Mouse (Mus musculus): ENCODE results near the gene Hdgfl2. TPM values are rescaled to one million over a fixed set of nuclear protein-coding genes. Genes with fewer than 3 reads are reported as not detected.

The Hdgfl2 gene
- polyA plus RNA-seq, 1 experiment from 2014 or later: 121 TPM

GRCm38 (mm10) chr17:56035216-56035615 is 44.2 kb upstream of the Hdgfl2 start:
- peak overlapping the region; percentile 87 for H3K4me3 ChIP-seq (ENCODE audit: low read depth, low read length)
- peaks cover 9% of the 10 kb centered on the region for H3K4me1 ChIP-seq (ENCODE audit: control insufficient read depth, insufficient read depth, low read length)
- no peaks in the 10 kb centered on the region for H3K9me3 ChIP-seq (ENCODE audit: control insufficient read depth, low read length)
- H3K27ac ChIP-seq (ENCODE audit: low read depth, low read length): no peak overlapping the region
- no peaks in the 10 kb centered on the region; the same call in 1 of the 2 replicates for H3K36me3 ChIP-seq (ENCODE audit: control insufficient read depth, insufficient read depth, low read length)
- peak overlapping the region; percentile 66 for H3K4me2 ChIP-seq
- ATAC-seq (ENCODE audit: low FRiP score) (no peak), DNase-seq (ENCODE audit: low spot score, missing footprints) (peak; percentile 82)
- 83% methylated on average over 4 of the region's 4 CpGs for WGBS
- H3K9ac ChIP-seq (ENCODE audit: low read length): peak overlapping the region; percentile 90
- H3K27me3 ChIP-seq (ENCODE audit: control insufficient read depth, insufficient read depth, low read length): no peaks in the 10 kb centered on the region

- Histone ChIP-seq H3K9me3 (ENCODE audit: control insufficient read depth, low read length) (no peaks in the 10 kb centered on the region), H3K4me3 (ENCODE audit: low read depth, low read length) (peak within 1 kb of the TSS; percentile 87), H3K9ac (ENCODE audit: low read length) (peak within 1 kb of the TSS; percentile 90), H3K4me1 (ENCODE audit: control insufficient read depth, insufficient read depth, low read length) (peaks cover 12% of the 10 kb centered on the region), H3K4me2 (peak within 1 kb of the TSS; percentile 66), H3K27me3 (ENCODE audit: control insufficient read depth, insufficient read depth, low read length) (no peaks in the 10 kb centered on the region), H3K27ac (ENCODE audit: low read depth, low read length) (peak within 1 kb of the TSS; percentile 77), H3K36me3 (ENCODE audit: control insufficient read depth, insufficient read depth, low read length) (no peaks in the 10 kb centered on the region; the same call in 1 of the 2 replicates)
- under 1% methylated on average over 73 of the region's 74 CpGs for WGBS
- DNase-seq (ENCODE audit: low spot score, missing footprints) (peak; percentile 100), ATAC-seq (ENCODE audit: low FRiP score) (peak; percentile 89)
Observed at GRCm38 (mm10) chr17:56036176-56036900, 43.1 kb upstream of the Hdgfl2 start, which contains the start of gene Sh3gl1. Sh3gl1 (minus strand) TSS chr17:56036635.

- no peak overlapping the region for H3K27ac ChIP-seq (ENCODE audit: low read depth, low read length)
- WGBS: 40% methylated on average over 13 of the region's 13 CpGs
- peak; percentile 20 for ATAC-seq (ENCODE audit: low FRiP score)
- H3K9me3 ChIP-seq (ENCODE audit: control insufficient read depth, low read length): no peaks in the 10 kb centered on the region
- H3K4me2 ChIP-seq: peak overlapping the region; percentile 26; the same call in 1 of the 2 replicates
- peaks cover 17% of the 10 kb centered on the region for H3K4me1 ChIP-seq (ENCODE audit: control insufficient read depth, insufficient read depth, low read length)
- peak overlapping the region; percentile 10; the same call in 1 of the 2 replicates for H3K9ac ChIP-seq (ENCODE audit: low read length)
- peak overlapping the region; percentile 2; the same call in 1 of the 2 replicates for H3K4me3 ChIP-seq (ENCODE audit: low read depth, low read length)
- H3K27me3 ChIP-seq (ENCODE audit: control insufficient read depth, insufficient read depth, low read length): no peaks in the 10 kb centered on the region
- no peak for DNase-seq (ENCODE audit: low spot score, missing footprints)
- H3K36me3 ChIP-seq (ENCODE audit: control insufficient read depth, insufficient read depth, low read length): no peaks in the 10 kb centered on the region; the same call in 1 of the 2 replicates
Observed at GRCm38 (mm10) chr17:56036901-56037287, 42.5 kb upstream of the Hdgfl2 start.

GRCm38 (mm10) chr17:56038583-56039261 is 40.7 kb upstream of the Hdgfl2 start:
- ATAC-seq (ENCODE audit: low FRiP score): no peak
- Histone ChIP-seq H3K9ac (ENCODE audit: low read length) (no peak overlapping the region), H3K36me3 (ENCODE audit: control insufficient read depth, insufficient read depth, low read length) (no peaks in the 10 kb centered on the region; the same call in 1 of the 2 replicates), H3K27ac (ENCODE audit: low read depth, low read length) (no peak overlapping the region), H3K4me2 (no peak overlapping the region), H3K4me3 (ENCODE audit: low read depth, low read length) (no peak overlapping the region), H3K27me3 (ENCODE audit: control insufficient read depth, insufficient read depth, low read length) (no peaks in the 10 kb centered on the region), H3K4me1 (ENCODE audit: control insufficient read depth, insufficient read depth, low read length) (peaks cover 20% of the 10 kb centered on the region), H3K9me3 (ENCODE audit: control insufficient read depth, low read length) (no peaks in the 10 kb centered on the region)
- DNase-seq (ENCODE audit: low spot score, missing footprints): peak; percentile 64
- 91% methylated on average over 8 of the region's 8 CpGs for WGBS

GRCm38 (mm10) chr17:56039345-56039744 is 40.1 kb upstream of the Hdgfl2 start:
- no peak for ATAC-seq (ENCODE audit: low FRiP score)
- no peak overlapping the region for H3K9ac ChIP-seq (ENCODE audit: low read length)
- no peak overlapping the region for H3K4me3 ChIP-seq (ENCODE audit: low read depth, low read length)
- no peaks in the 10 kb centered on the region for H3K9me3 ChIP-seq (ENCODE audit: control insufficient read depth, low read length)
- H3K36me3 ChIP-seq (ENCODE audit: control insufficient read depth, insufficient read depth, low read length): peaks cover 4% of the 10 kb centered on the region; the same call in 1 of the 2 replicates
- no peak overlapping the region for H3K4me2 ChIP-seq
- peaks cover 20% of the 10 kb centered on the region for H3K4me1 ChIP-seq (ENCODE audit: control insufficient read depth, insufficient read depth, low read length)
- 85% methylated on average over 4 of the region's 4 CpGs for WGBS
- no peaks in the 10 kb centered on the region for H3K27me3 ChIP-seq (ENCODE audit: control insufficient read depth, insufficient read depth, low read length)
- H3K27ac ChIP-seq (ENCODE audit: low read depth, low read length): no peak overlapping the region
- DNase-seq (ENCODE audit: low spot score, missing footprints): peak; percentile 65

GRCm38 (mm10) chr17:56040030-56040856 is 39.2 kb upstream of the Hdgfl2 start, which contains the start of gene Chaf1a:
Chaf1a (plus strand) TSS chr17:56040439.
- peak within 1 kb of the TSS; percentile 79 for H3K4me2 ChIP-seq
- DNase-seq (ENCODE audit: low spot score, missing footprints) (peak; percentile 99), ATAC-seq (ENCODE audit: low FRiP score) (peak; percentile 84)
- H3K4me3 ChIP-seq (ENCODE audit: low read depth, low read length): peak within 1 kb of the TSS; percentile 80
- H3K9ac ChIP-seq (ENCODE audit: low read length): peak within 1 kb of the TSS; percentile 81
- H3K27me3 ChIP-seq (ENCODE audit: control insufficient read depth, insufficient read depth, low read length): no peaks in the 10 kb centered on the region
- H3K36me3 ChIP-seq (ENCODE audit: control insufficient read depth, insufficient read depth, low read length): peaks cover 8% of the 10 kb centered on the region
- peaks cover 16% of the 10 kb centered on the region for H3K4me1 ChIP-seq (ENCODE audit: control insufficient read depth, insufficient read depth, low read length)
- no peaks in the 10 kb centered on the region for H3K9me3 ChIP-seq (ENCODE audit: control insufficient read depth, low read length)
- peak within 1 kb of the TSS; percentile 38; the same call in 1 of the 2 replicates for H3K27ac ChIP-seq (ENCODE audit: low read depth, low read length)
- WGBS: under 1% methylated on average over 68 of the region's 68 CpGs

GRCm38 (mm10) chr17:56040857-56041163 is 38.6 kb upstream of the Hdgfl2 start:
- H3K4me1 ChIP-seq (ENCODE audit: control insufficient read depth, insufficient read depth, low read length): peaks cover 11% of the 10 kb centered on the region
- no peak for DNase-seq (ENCODE audit: low spot score, missing footprints)
- H3K4me3 ChIP-seq (ENCODE audit: low read depth, low read length): peak overlapping the region; percentile 80
- no peak for ATAC-seq (ENCODE audit: low FRiP score)
- no peaks in the 10 kb centered on the region for H3K27me3 ChIP-seq (ENCODE audit: control insufficient read depth, insufficient read depth, low read length)
- peaks cover 10% of the 10 kb centered on the region for H3K36me3 ChIP-seq (ENCODE audit: control insufficient read depth, insufficient read depth, low read length)
- H3K9ac ChIP-seq (ENCODE audit: low read length): peak overlapping the region; percentile 81
- no peaks in the 10 kb centered on the region for H3K9me3 ChIP-seq (ENCODE audit: control insufficient read depth, low read length)
- WGBS: 3% methylated on average over 12 of the region's 12 CpGs
- peak overlapping the region; percentile 38; the same call in 1 of the 2 replicates for H3K27ac ChIP-seq (ENCODE audit: low read depth, low read length)
- peak overlapping the region; percentile 79 for H3K4me2 ChIP-seq

GRCm38 (mm10) chr17:56051369-56051768 is 28.1 kb upstream of the Hdgfl2 start:
- Histone ChIP-seq H3K4me3 (ENCODE audit: low read depth, low read length) (no peak overlapping the region), H3K27me3 (ENCODE audit: control insufficient read depth, insufficient read depth, low read length) (no peaks in the 10 kb centered on the region), H3K4me1 (ENCODE audit: control insufficient read depth, insufficient read depth, low read length) (no peaks in the 10 kb centered on the region), H3K36me3 (ENCODE audit: control insufficient read depth, insufficient read depth, low read length) (peaks cover 20% of the 10 kb centered on the region), H3K9ac (ENCODE audit: low read length) (no peak overlapping the region), H3K27ac (ENCODE audit: low read depth, low read length) (no peak overlapping the region), H3K9me3 (ENCODE audit: control insufficient read depth, low read length) (no peaks in the 10 kb centered on the region), H3K4me2 (no peak overlapping the region)
- 92% methylated on average over 5 of the region's 5 CpGs for WGBS
- DNase-seq (ENCODE audit: low spot score, missing footprints): no peak
- ATAC-seq (ENCODE audit: low FRiP score): no peak
